Mouse (Mus musculus) frontal cortex, postnatal 10 days (tissue): ENCODE results near the gene Gm20823.
"Not testable (repeated sequence)": the region's sequence is repeated elsewhere in the genome, so short reads cannot be mapped to it uniquely, and the experiment has no call there.

ENCODE experiments used
- DNase-seq, 2 experiments: peaks; one replicate each; pipeline ENCODE4 v3.0.0; 2022; ENCODE audit warnings: low spot score in 2 of 2, mixed read lengths in 1 of 2

Gene Gm20823

DNA sequence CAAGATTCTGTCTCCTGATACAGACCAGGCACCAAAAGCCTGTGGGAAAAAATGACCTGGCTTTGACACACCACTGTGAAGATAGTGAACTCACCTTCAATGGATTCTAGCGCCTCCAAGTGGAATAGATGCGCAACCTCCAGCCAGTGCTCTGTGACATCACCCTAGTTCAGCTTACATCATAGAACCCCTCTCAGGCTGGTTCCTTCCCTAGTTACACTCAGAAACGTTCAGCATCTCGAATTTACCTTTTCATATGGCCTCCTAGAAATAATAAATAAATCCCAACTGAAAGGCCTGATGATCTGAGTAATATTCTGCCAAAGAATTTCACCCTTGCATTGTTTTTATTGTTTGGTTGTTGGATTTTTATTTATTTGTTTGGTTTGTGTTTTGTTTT, at the start of gene Gm20823:
TSS of gene Gm20823 (minus strand) at position 101 of the 400 bp plus-strand sequence.
- DNase-seq, result not testable (repeated sequence)
